Mouse (Mus musculus) 3T3-L1 (cell line): ENCODE data around the gene Clk4.
A peak's percentile ranks its signal among the peaks of the same experiment; 100 is the strongest.

Experiments used
- DNase-seq: peaks from one replicate; pipeline ENCODE4 v3.0.0-alpha.2; 2015; ENCODE audit warnings: low read depth, low spot score

Gene Clk4

DNA sequence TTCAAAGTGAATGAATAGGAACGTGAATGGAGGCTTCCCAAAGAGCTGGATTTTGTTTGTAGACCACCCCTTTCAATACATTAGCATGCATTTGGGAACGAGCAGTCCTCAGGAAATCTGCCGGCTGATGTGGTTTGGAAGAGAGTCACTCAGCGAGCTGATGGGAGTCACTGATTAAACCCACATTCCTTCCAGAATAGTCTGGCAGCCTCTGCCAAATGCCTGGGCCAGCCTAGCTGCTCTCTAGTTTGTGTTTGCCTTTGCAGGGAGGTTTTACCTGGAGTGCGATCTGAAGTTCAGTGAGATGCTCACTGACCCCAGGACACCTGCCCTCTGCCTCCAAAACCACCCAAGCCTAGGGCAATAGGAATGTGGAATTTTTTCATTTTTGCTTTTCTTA lies 46.8 kb downstream of the Clk4 start:
- DNase-seq: no peak

DNA sequence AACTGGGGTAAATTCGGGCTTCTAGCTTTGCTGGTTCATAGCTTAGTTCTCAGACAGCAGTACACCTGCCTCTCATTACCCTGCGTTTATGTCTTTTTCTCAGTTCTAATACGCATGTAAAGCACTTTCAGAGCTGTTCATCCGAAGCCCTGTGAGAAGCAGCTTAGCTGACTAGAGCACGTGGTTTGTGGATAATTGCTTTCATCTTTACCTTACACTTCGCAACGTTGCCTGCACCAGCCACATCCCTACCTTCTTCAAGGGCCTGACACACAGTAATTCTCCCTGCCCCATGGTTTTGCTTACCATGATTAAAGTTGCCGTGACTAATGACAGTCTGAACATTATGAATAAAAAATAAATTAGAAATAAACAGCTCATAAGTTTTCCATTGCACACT lies 50.3 kb downstream of the Clk4 start:
- no peak for DNase-seq

- no peak for DNase-seq
These were observed 54.7 kb downstream of the Clk4 start for GRCm38 (mm10) chr11:51315991-51316810.

DNA sequence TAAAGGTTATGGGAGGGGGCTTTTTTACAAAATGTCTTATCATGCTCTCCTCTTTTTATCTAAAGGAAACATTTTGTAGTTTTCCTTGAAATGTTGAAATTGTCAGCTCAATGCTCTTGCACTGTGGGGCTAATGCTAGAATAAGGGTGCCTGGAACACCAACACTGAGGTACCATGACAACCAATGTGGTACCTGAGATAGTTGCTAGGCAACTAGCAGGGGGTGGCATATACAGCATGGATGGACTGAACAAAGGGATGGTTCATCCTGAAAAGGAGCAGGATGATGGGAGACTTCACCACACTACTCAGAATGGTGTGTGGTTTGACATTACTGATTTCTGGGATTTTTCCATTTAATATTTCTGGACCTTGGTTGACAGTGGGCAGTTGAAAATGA lies 59.1 kb downstream of the Clk4 start:
- no peak for DNase-seq

GRCm38 (mm10) chr11:51326908-51327307 lies 65.4 kb downstream of the Clk4 start:
- DNase-seq: peak; percentile 34

- peak; percentile 14 for DNase-seq
These were observed 66.9 kb downstream of the Clk4 start for GRCm38 (mm10) chr11:51328387-51328942.

GRCm38 (mm10) chr11:51329837-51330714 lies 68.5 kb downstream of the Clk4 start:
- peak; percentile 58 for DNase-seq
